Mouse (Mus musculus) lung, embryonic 14.5 days (tissue): ENCODE measurements at regions not wholly inside any gene's neighbourhood (a gene's known extent, or its start where the extent isn't known, plus 50 kb on each side); places are given as distances from the start of the nearest gene placed in this dataset.
A peak's percentile ranks its signal among the peaks of the same experiment; 100 is the strongest.

Experiments used
- ATAC-seq: fragments of 200-750 bp; cut with Nextera tagmentation; 2 replicates; pipeline ENCODE4 v1.8.0; 2017; ENCODE audit warnings: mild to moderate bottlenecking, moderate TSS enrichment, moderate library complexity; ENCODE audit not compliant: insufficient read depth
- DNase-seq: peaks from one replicate; pipeline ENCODE4 v3.0.0-alpha.2; 2015
- H3K27ac ChIP-seq: fragments of 300-500 bp; sonication (generic); 2 replicates; pipeline ENCODE4 v1.5.1; 2014; ENCODE audit warnings: low read depth, mild to moderate bottlenecking, moderate library complexity
- H3K27me3 ChIP-seq: fragments of 300-500 bp; sonication (generic); 2 replicates; pipeline ENCODE4 v1.6.1; 2014; ENCODE audit warnings: low read length, control low read depth; ENCODE audit not compliant: insufficient read depth
- H3K36me3 ChIP-seq: fragments of 300-500 bp; sonication (generic); 2 replicates; pipeline ENCODE4 v1.6.1; 2014; ENCODE audit warnings: control low read depth; ENCODE audit not compliant: insufficient read depth
- H3K4me1 ChIP-seq: fragments of 300-500 bp; sonication (generic); 2 replicates; pipeline ENCODE4 v1.6.1; 2014; ENCODE audit warnings: antibody characterized with exemption, control low read depth; ENCODE audit not compliant: insufficient read depth
- H3K4me2 ChIP-seq: fragments of 300-500 bp; sonication (generic); 2 replicates; pipeline ENCODE4 v1.6.1; 2014; ENCODE audit warnings: mild to moderate bottlenecking
- H3K4me3 ChIP-seq: fragments of 300-500 bp; sonication (generic); 2 replicates; pipeline ENCODE4 v1.5.1; 2014; ENCODE audit warnings: low read depth, low read length
- H3K9ac ChIP-seq: fragments of 300-500 bp; sonication (generic); 2 replicates; pipeline ENCODE4 v1.6.1; 2014
- H3K9me3 ChIP-seq: fragments of 300-500 bp; sonication (generic); 2 replicates; pipeline ENCODE4 v1.6.1; 2016; ENCODE audit warnings: low read depth, low read length, control low read depth
- CTCF ChIP-seq: IDR thresholded peaks from 2 replicates; pipeline ENCODE4 v1.5.1; 2016; ENCODE audit warnings: antibody characterized with exemption, low read depth
- WGBS: fragments of 180-500 bp; shearing (Covaris S2); extraction: QIAGEN DNeasy Blood & Tissue Kit; methylation state at CpG from one replicate; pipeline ENCODE4 v1.1.7; 2014; 5-methylcytosine and 5-hydroxymethylcytosine counted together

GRCm38 (mm10) chr12:15124179-15124578 lies 692.5 kb downstream of the Trib2 start:
- Histone ChIP-seq H3K4me1 (no peaks in the 10 kb centered on the region), H3K4me3 (no peak overlapping the region), H3K9me3 (no peaks in the 10 kb centered on the region), H3K9ac (no peak overlapping the region), H3K36me3 (no peaks in the 10 kb centered on the region), H3K27me3 (no peaks in the 10 kb centered on the region), H3K4me2 (no peak overlapping the region), H3K27ac (no peak overlapping the region)
- WGBS = 81% methylated on average over 3 of the region's 3 CpGs
- ATAC-seq = no peak
- DNase-seq = no peak
- no peak for TF ChIP-seq CTCF

- Histone ChIP-seq H3K9ac (no peak overlapping the region), H3K27me3 (no peaks in the 10 kb centered on the region), H3K4me2 (no peak overlapping the region), H3K4me1 (no peaks in the 10 kb centered on the region), H3K27ac (no peak overlapping the region), H3K9me3 (no peaks in the 10 kb centered on the region), H3K4me3 (no peak overlapping the region), H3K36me3 (no peaks in the 10 kb centered on the region)
- no peak for TF ChIP-seq CTCF
- DNase-seq = no peak
- ATAC-seq = no peak
- 76% methylated on average over 4 of the region's 4 CpGs for WGBS
Measured at GRCm38 (mm10) chr12:15122586-15123212, 694.0 kb downstream of the Trib2 start.

DNA sequence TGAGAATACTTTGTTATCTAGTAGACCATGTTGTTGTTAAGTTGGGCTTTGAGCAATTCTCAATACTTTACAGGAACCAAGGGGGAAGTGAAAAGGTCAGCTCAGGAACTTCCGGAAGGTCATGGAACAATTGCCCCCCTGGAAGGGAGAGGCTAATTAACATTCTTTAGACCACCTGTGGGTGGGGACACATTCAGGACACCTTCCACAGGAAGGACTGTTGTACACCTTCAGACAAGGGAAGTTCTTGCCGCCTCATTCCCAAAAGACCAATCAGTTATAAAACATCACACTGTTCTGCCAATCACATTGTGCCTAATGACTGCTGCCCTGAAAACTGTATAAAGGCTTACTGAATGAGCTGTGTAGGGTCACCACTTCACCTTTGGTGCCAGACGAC lies 701.2 kb downstream of the Trib2 start:
- 86% methylated on average over 3 of the region's 3 CpGs for WGBS
- no peak overlapping the region for H3K27ac ChIP-seq

DNA sequence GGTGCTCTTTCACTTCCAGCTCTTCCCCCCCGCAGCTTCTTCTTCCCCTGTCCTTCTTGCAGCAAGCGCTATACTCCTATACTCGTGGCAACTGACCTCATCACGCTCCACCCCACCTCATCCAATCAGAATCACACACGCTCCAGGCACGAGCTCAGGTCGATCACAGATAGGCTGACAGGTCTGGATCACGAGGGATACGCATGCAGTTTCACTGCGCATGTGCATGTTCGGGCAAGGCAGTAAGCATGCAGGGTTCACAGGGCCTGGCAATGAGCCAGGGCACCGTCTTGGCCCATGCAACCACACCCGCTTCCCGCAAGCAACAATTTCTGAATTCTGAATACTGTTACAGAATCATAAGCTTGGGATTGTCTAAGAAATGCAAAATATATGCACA lies 701.9 kb downstream of the Trib2 start:
- Histone ChIP-seq H3K9me3 (no peaks in the 10 kb centered on the region), H3K4me3 (no peak overlapping the region), H3K9ac (no peak overlapping the region), H3K36me3 (no peaks in the 10 kb centered on the region), H3K4me2 (no peak overlapping the region), H3K27ac (no peak overlapping the region), H3K4me1 (no peaks in the 10 kb centered on the region), H3K27me3 (no peaks in the 10 kb centered on the region)
- 87% methylated on average over 14 of the region's 14 CpGs for WGBS
- TF ChIP-seq CTCF = no peak
- DNase-seq (no peak), ATAC-seq (no peak)

More for the DNA sequence above, 701.2 kb downstream of the Trib2 start:
- DNase-seq = no peak
- H3K4me2 ChIP-seq = no peak overlapping the region
- H3K27me3 ChIP-seq = no peaks in the 10 kb centered on the region
- no peak overlapping the region for H3K4me3 ChIP-seq
- H3K9ac ChIP-seq = no peak overlapping the region
- no peak for TF ChIP-seq CTCF
- no peak for ATAC-seq
- no peaks in the 10 kb centered on the region for H3K36me3 ChIP-seq
- H3K9me3 ChIP-seq = no peaks in the 10 kb centered on the region
- no peaks in the 10 kb centered on the region for H3K4me1 ChIP-seq

- no peak for TF ChIP-seq CTCF
- 76% methylated on average over 2 of the region's 2 CpGs for WGBS
- Histone ChIP-seq H3K4me3 (no peak overlapping the region), H3K27ac (no peak overlapping the region), H3K27me3 (no peaks in the 10 kb centered on the region), H3K9ac (no peak overlapping the region), H3K36me3 (no peaks in the 10 kb centered on the region), H3K4me1 (no peaks in the 10 kb centered on the region), H3K4me2 (no peak overlapping the region), H3K9me3 (no peaks in the 10 kb centered on the region)
- DNase-seq (no peak), ATAC-seq (no peak)
Measured at GRCm38 (mm10) chr12:15111049-15111448, 705.7 kb downstream of the Trib2 start.

GRCm38 (mm10) chr12:15104876-15105275 lies 711.8 kb downstream of the Trib2 start:
- no peaks in the 10 kb centered on the region for H3K27me3 ChIP-seq
- 58% methylated on average over 2 of the region's 2 CpGs for WGBS

DNA sequence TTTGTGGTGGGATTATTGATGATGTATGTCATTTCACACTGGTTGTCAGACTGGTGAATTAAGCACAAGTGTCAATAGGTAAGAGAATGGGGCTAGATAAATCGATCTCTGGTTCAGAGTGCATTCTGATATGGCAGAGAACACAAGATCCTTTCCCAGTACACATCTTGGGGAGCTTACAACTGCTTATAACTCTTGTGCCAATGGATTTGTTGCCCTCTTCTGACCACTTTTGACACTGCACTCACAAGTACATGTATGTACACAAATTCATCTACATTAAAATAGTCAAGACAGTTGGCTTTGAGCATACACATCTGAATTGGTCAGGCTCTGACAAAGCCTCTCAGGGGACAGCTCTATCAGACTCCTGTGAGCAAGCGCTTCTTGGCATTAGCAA lies 738.1 kb downstream of the Trib2 start:
- no peak for ATAC-seq

More at GRCm38 (mm10) chr12:15104876-15105275, 711.8 kb downstream of the Trib2 start:
- H3K9ac ChIP-seq = no peak overlapping the region
- ATAC-seq = no peak
- no peak overlapping the region for H3K4me2 ChIP-seq
- DNase-seq = peak; percentile 1
- no peaks in the 10 kb centered on the region for H3K4me1 ChIP-seq
- H3K9me3 ChIP-seq = no peaks in the 10 kb centered on the region
- no peaks in the 10 kb centered on the region for H3K36me3 ChIP-seq
- no peak overlapping the region for H3K27ac ChIP-seq
- H3K4me3 ChIP-seq = no peak overlapping the region
- no peak for TF ChIP-seq CTCF

More for the DNA sequence above, 738.1 kb downstream of the Trib2 start:
- Histone ChIP-seq H3K9ac (no peak overlapping the region), H3K27me3 (no peaks in the 10 kb centered on the region), H3K36me3 (no peaks in the 10 kb centered on the region), H3K4me2 (no peak overlapping the region), H3K9me3 (no peaks in the 10 kb centered on the region), H3K4me3 (no peak overlapping the region), H3K4me1 (no peaks in the 10 kb centered on the region), H3K27ac (no peak overlapping the region)
- peak; percentile 69 for DNase-seq
- WGBS = 70% methylated on average over 2 of the region's 2 CpGs
- peak; percentile 57 for TF ChIP-seq CTCF
